Mouse (Mus musculus): ENCODE results near the gene Dcpp3. TPM values are rescaled to one million over a fixed set of nuclear protein-coding genes. Genes with fewer than 3 reads are reported as not detected.

Dcpp3 gene
- polyA plus RNA-seq, 1 experiment from 2014 or later = not detected

DNA sequence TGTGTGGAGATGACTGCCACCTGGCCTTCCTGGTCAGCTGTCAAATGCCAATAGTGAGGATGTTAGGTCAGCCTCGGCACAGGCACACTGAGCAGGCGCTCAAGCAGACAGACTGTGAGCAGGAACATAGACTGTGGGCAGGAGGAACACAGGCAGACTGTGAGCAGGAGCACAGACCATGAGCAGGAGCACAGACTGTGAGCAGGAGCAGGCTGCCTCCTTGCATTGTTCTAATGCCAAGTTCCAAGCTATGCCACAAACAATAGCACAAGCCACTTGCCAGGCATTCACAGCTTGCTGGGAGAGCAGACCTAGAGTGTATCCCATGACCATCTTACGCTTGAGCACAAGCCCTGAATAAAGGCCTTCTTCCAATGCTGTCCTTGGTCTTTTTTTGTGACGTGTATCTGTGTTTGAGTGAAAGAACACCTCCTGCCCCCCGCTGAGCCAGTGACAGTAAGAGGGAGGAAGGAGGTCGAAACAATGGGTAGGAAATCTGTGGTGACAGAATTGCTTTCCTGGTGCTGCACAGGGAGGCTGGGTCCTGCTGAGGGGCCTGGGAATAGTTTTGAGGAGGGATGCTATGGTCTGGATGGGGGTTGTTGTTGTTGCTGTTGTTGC is 48.7 kb downstream of the Dcpp3 start:
- Histone ChIP-seq H3K9me3 (ENCODE audit: control insufficient read depth, low read length) (no peaks in the 10 kb centered on the region), H3K27ac (ENCODE audit: low read depth, low read length) (no peak overlapping the region), H3K27me3 (ENCODE audit: control insufficient read depth, insufficient read depth, low read length) (no peaks in the 10 kb centered on the region), H3K36me3 (ENCODE audit: control insufficient read depth, insufficient read depth, low read length) (no peaks in the 10 kb centered on the region), H3K9ac (ENCODE audit: low read length) (no peak overlapping the region), H3K4me2 (ENCODE audit: low read depth) (no peak overlapping the region), H3K4me1 (ENCODE audit: control insufficient read depth, insufficient read depth, low read length) (no peaks in the 10 kb centered on the region), H3K4me3 (ENCODE audit: low read depth, low read length) (no peak overlapping the region)
- 46% methylated on average over 6 of the region's 6 CpGs for WGBS
- no peak for DNase-seq (ENCODE audit: low spot score)
- no peak for ATAC-seq (ENCODE audit: insufficient read depth, low FRiP score, low TSS enrichment)

DNA sequence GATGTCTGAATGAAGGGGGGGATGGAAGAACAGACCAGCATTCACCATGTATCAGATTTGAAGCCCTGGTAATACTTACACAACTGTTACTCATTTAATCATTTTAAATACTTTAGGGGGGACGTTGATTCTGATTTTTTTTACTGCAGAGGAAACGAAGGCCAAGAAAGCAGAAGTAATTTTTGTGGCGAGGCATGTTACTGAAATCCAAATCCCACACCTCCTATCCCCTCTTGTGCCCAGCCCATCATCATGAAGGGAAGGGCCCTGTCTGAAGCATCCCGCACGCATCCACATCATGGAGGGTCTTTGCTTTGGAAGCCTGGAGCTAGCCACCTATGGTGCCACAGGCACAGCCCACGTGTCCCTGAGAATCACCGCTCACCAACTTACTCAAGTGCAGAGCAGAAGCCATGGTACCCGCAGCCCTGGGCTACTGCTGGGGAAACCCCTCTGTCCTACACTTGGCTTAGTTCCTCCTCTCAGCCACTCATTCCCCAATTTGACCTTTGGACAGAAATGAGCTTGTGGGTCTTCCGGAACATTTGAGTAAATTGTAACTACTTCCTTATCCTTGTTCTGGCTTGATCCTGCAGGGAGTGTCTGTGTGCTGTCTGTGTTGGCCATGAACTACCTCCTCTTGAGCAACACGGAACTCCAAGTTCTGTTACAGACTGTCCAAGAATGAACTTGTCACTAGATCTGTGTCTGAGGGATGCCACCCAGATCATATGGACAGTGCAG is 49.6 kb downstream of the Dcpp3 start:
- Histone ChIP-seq H3K9ac (ENCODE audit: low read length) (no peak overlapping the region), H3K27me3 (ENCODE audit: control insufficient read depth, insufficient read depth, low read length) (no peaks in the 10 kb centered on the region), H3K9me3 (ENCODE audit: control insufficient read depth, low read length) (no peaks in the 10 kb centered on the region), H3K4me2 (ENCODE audit: low read depth) (no peak overlapping the region), H3K4me3 (ENCODE audit: low read depth, low read length) (no peak overlapping the region), H3K27ac (ENCODE audit: low read depth, low read length) (no peak overlapping the region), H3K36me3 (ENCODE audit: control insufficient read depth, insufficient read depth, low read length) (no peaks in the 10 kb centered on the region), H3K4me1 (ENCODE audit: control insufficient read depth, insufficient read depth, low read length) (no peaks in the 10 kb centered on the region)
- WGBS = 86% methylated on average over 10 of the region's 10 CpGs
- DNase-seq (ENCODE audit: low spot score) (no peak), ATAC-seq (ENCODE audit: insufficient read depth, low FRiP score, low TSS enrichment) (no peak)

DNA sequence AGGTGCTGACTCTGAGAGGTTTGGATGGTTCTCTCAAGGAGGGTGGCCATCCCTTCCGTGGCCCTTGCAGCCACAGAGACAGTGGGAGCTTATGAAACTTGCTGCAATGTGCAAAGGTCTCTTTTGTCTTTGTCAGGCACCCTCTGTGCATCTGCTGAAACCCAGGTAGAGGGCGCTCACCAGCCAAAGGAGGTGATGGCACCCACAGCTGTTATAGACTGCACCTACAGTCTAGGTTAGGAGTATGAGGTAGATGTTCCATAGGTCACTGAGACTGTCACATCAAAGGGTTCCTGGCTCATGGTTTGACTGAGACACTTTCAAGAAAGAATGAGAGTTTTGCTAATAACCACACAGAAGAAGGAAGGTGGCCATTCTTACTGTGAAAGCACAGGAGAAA is 51.5 kb downstream of the Dcpp3 start:
- no peak for DNase-seq (ENCODE audit: low spot score)
- Histone ChIP-seq H3K4me3 (ENCODE audit: low read depth, low read length) (no peak overlapping the region), H3K36me3 (ENCODE audit: control insufficient read depth, insufficient read depth, low read length) (no peaks in the 10 kb centered on the region), H3K27me3 (ENCODE audit: control insufficient read depth, insufficient read depth, low read length) (no peaks in the 10 kb centered on the region), H3K4me2 (ENCODE audit: low read depth) (no peak overlapping the region), H3K9me3 (ENCODE audit: control insufficient read depth, low read length) (no peaks in the 10 kb centered on the region), H3K9ac (ENCODE audit: low read length) (no peak overlapping the region), H3K4me1 (ENCODE audit: control insufficient read depth, insufficient read depth, low read length) (no peaks in the 10 kb centered on the region), H3K27ac (ENCODE audit: low read depth, low read length) (no peak overlapping the region)
- 53% methylated on average over 2 of the region's 2 CpGs for WGBS
- no peak for ATAC-seq (ENCODE audit: insufficient read depth, low FRiP score, low TSS enrichment)

Other genes starting within 250 kb of the Dcpp3 start
- gene Hcfc1r1, start 243.9 kb upstream of the Dcpp3 start, polyA plus RNA-seq (2014; fragmentation: Nextera tagmentation; extraction: Ambion mirVana) = 52.5 and 60.1 TPM in 2 replicates
- 57.8 and 62.4 TPM in 2 replicates for gene Thoc6, start 243.6 kb upstream of the Dcpp3 start, polyA plus RNA-seq (2014; fragmentation: Nextera tagmentation; extraction: Ambion mirVana)
- gene Tnfrsf12a, start 240.0 kb upstream of the Dcpp3 start, polyA plus RNA-seq (2014; fragmentation: Nextera tagmentation; extraction: Ambion mirVana) = 2.3 and 3.6 TPM in 2 replicates
- gene Cldn6, start 238.2 kb upstream of the Dcpp3 start, polyA plus RNA-seq (2014; fragmentation: Nextera tagmentation; extraction: Ambion mirVana) = 8.7 and 11.1 TPM in 2 replicates
- 1.3 and 1.9 TPM in 2 replicates for gene Cldn9, start 233.4 kb upstream of the Dcpp3 start, polyA plus RNA-seq (2014; fragmentation: Nextera tagmentation; extraction: Ambion mirVana)
- gene 1520401A03Rik, start 194.7 kb upstream of the Dcpp3 start, polyA plus RNA-seq (2014; fragmentation: Nextera tagmentation; extraction: Ambion mirVana) = 0.25 and 0.58 TPM in 2 replicates
- gene Pkmyt1, start 191.1 kb upstream of the Dcpp3 start, polyA plus RNA-seq (2014; fragmentation: Nextera tagmentation; extraction: Ambion mirVana) = 37.2 and 44.5 TPM in 2 replicates
- gene Paqr4, start 176.6 kb upstream of the Dcpp3 start, polyA plus RNA-seq (2014; fragmentation: Nextera tagmentation; extraction: Ambion mirVana) = 31.4 and 37.1 TPM in 2 replicates
- gene Kremen2, start 171.6 kb upstream of the Dcpp3 start, polyA plus RNA-seq (2014; fragmentation: Nextera tagmentation; extraction: Ambion mirVana) = 6.8 and 7.8 TPM in 2 replicates
- 173 and 197 TPM in 2 replicates for gene Flywch1, start 145.9 kb upstream of the Dcpp3 start, polyA plus RNA-seq (2014; fragmentation: Nextera tagmentation; extraction: Ambion mirVana)
- 29.1 and 32.6 TPM in 2 replicates for gene Flywch2, start 131.4 kb upstream of the Dcpp3 start, polyA plus RNA-seq (2014; fragmentation: Nextera tagmentation; extraction: Ambion mirVana)
- gene Srrm2, start 126.9 kb upstream of the Dcpp3 start, polyA plus RNA-seq (2014; fragmentation: Nextera tagmentation; extraction: Ambion mirVana) = 399 and 408 TPM in 2 replicates
- 1,025 and 1,061 TPM in 2 replicates for gene Elob, start 88.3 kb upstream of the Dcpp3 start, polyA plus RNA-seq (2014; fragmentation: Nextera tagmentation; extraction: Ambion mirVana)
- gene Prss33, start 81.4 kb upstream of the Dcpp3 start, polyA plus RNA-seq (2014; fragmentation: Nextera tagmentation; extraction: Ambion mirVana) = 0.18 TPM in 1 of 2 replicates, not detected in the other
- not detected in 2 replicates for gene Prss32, start 73.6 kb upstream of the Dcpp3 start, polyA plus RNA-seq (2014; fragmentation: Nextera tagmentation; extraction: Ambion mirVana)
- gene Prss41, start 73.3 kb upstream of the Dcpp3 start, polyA plus RNA-seq (2014; fragmentation: Nextera tagmentation; extraction: Ambion mirVana) = 1.3 and 1.8 TPM in 2 replicates
- not detected in 2 replicates for gene Prss21, start 49.4 kb upstream of the Dcpp3 start, polyA plus RNA-seq (2014; fragmentation: Nextera tagmentation; extraction: Ambion mirVana)
- not detected in 2 replicates for gene Dcpp1, start 36.6 kb upstream of the Dcpp3 start, polyA plus RNA-seq (2014; fragmentation: Nextera tagmentation; extraction: Ambion mirVana)
- gene Dcpp2, start 36.6 kb upstream of the Dcpp3 start, polyA plus RNA-seq (2014; fragmentation: Nextera tagmentation; extraction: Ambion mirVana) = not detected in 2 replicates
- not detected in 2 replicates for gene Sbp, start 24.2 kb downstream of the Dcpp3 start, polyA plus RNA-seq (2014; fragmentation: Nextera tagmentation; extraction: Ambion mirVana)
- not detected in 2 replicates for gene Sbpl, start 37.8 kb downstream of the Dcpp3 start, polyA plus RNA-seq (2014; fragmentation: Nextera tagmentation; extraction: Ambion mirVana)
- gene Prss30, start 63.1 kb downstream of the Dcpp3 start, polyA plus RNA-seq (2014; fragmentation: Nextera tagmentation; extraction: Ambion mirVana) = not detected in 2 replicates
- gene Prss22, start 80.6 kb downstream of the Dcpp3 start, polyA plus RNA-seq (2014; fragmentation: Nextera tagmentation; extraction: Ambion mirVana) = 0.17 TPM in 1 of 2 replicates, not detected in the other
- 0.37 TPM in 1 of 2 replicates, not detected in the other for gene Prss27, start 120.7 kb downstream of the Dcpp3 start, polyA plus RNA-seq (2014; fragmentation: Nextera tagmentation; extraction: Ambion mirVana)
- 87.6 and 94.5 TPM in 2 replicates for gene Kctd5, start 156.0 kb downstream of the Dcpp3 start, polyA plus RNA-seq (2014; fragmentation: Nextera tagmentation; extraction: Ambion mirVana)
- gene Pdpk1, start 233.5 kb downstream of the Dcpp3 start, polyA plus RNA-seq (2014; fragmentation: Nextera tagmentation; extraction: Ambion mirVana) = 44.6 and 44.9 TPM in 2 replicates
- 27.3 and 36.2 TPM in 2 replicates for gene Amdhd2, start 246.3 kb downstream of the Dcpp3 start, polyA plus RNA-seq (2014; fragmentation: Nextera tagmentation; extraction: Ambion mirVana)